Mouse (Mus musculus) neural tube, embryonic 10.5 days (tissue): ENCODE results near the gene Plcl1.

Experiments
- DNase-seq: peaks from one replicate; pipeline ENCODE4 v3.0.0-alpha.2; 2017; ENCODE audit warnings: low spot score; ENCODE audit errors: extremely low spot score

The Plcl1 gene

GRCm38 (mm10) chr1:55792817-55793216, 387.1 kb downstream of the Plcl1 start:
- no peak for DNase-seq
